Mouse (Mus musculus): ENCODE results near the gene Pard3b. TPM values are rescaled to one million over a fixed set of nuclear protein-coding genes. Genes with fewer than 3 reads are reported as not detected.

The Pard3b gene
- polyA plus RNA-seq, 1 experiment from 2014 or later = 13.8 TPM

GRCm38 (mm10) chr1:62394555-62394954, 755.9 kb downstream of the Pard3b start:
- Histone ChIP-seq H3K27me3 (ENCODE audit: control insufficient read depth, insufficient read depth, low read length) (no peaks in the 10 kb centered on the region), H3K9ac (ENCODE audit: low read length) (no peak overlapping the region), H3K9me3 (ENCODE audit: control insufficient read depth, low read length) (no peaks in the 10 kb centered on the region), H3K27ac (replicated peaks) (no peak overlapping the region), H3K36me3 (ENCODE audit: control insufficient read depth, insufficient read depth, low read length) (no peaks in the 10 kb centered on the region), H3K4me1 (replicated peaks; ENCODE audit: control insufficient read depth, insufficient read depth) (no peaks in the 10 kb centered on the region), H3K4me2 (replicated peaks; ENCODE audit: low read depth) (no peak overlapping the region), H3K4me3 (ENCODE audit: low read depth, low read length) (no peak overlapping the region)
- DNase-seq (ENCODE audit: low spot score) (no peak), ATAC-seq (ENCODE audit: low FRiP score, low TSS enrichment) (no peak)
- TF ChIP-seq CTCF (IDR thresholded peaks at IDR 0.05; ENCODE audit: low read depth) (no peak), EP300 (optimal IDR thresholded peaks at IDR 0.05) (no peak)
- 95% methylated on average over 3 of the region's 3 CpGs for WGBS

DNA sequence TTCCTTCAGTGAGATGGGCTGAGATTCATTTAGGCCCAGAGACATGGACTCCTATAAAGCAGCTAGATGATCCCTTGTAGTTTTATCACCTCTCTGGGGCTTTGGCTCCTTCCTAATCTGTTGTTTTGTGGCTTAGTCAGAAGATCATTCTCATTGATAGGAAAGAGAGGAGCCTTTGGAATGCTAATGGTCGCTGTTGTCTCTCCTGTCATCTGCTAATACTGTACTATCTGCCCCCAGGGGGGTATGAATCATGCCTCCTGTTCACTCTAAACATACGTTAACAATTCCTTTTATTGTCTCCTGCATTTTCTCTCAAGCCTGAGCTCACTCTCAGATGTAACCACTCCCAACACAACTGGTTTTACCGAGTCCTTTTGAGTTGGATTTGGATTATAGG, 759.6 kb downstream of the Pard3b start:
- Histone ChIP-seq H3K9me3 (ENCODE audit: control insufficient read depth, low read length) (no peaks in the 10 kb centered on the region), H3K4me2 (replicated peaks; ENCODE audit: low read depth) (no peak overlapping the region), H3K27ac (replicated peaks) (no peak overlapping the region), H3K36me3 (ENCODE audit: control insufficient read depth, insufficient read depth, low read length) (no peaks in the 10 kb centered on the region), H3K9ac (ENCODE audit: low read length) (no peak overlapping the region), H3K4me3 (ENCODE audit: low read depth, low read length) (no peak overlapping the region), H3K27me3 (ENCODE audit: control insufficient read depth, insufficient read depth, low read length) (no peaks in the 10 kb centered on the region), H3K4me1 (replicated peaks; ENCODE audit: control insufficient read depth, insufficient read depth) (no peaks in the 10 kb centered on the region)
- DNase-seq (ENCODE audit: low spot score) (no peak), ATAC-seq (ENCODE audit: low FRiP score, low TSS enrichment) (no peak)
- no peak for TF ChIP-seq CTCF (IDR thresholded peaks at IDR 0.05; ENCODE audit: low read depth)
- TF ChIP-seq EP300 (optimal IDR thresholded peaks at IDR 0.05) = no peak
- 32% methylated on average over 3 of the region's 3 CpGs for WGBS

- no peak overlapping the region for H3K4me3 ChIP-seq (ENCODE audit: low read depth, low read length)
- DNase-seq (ENCODE audit: low spot score) = no peak
- no peak overlapping the region for H3K9ac ChIP-seq (ENCODE audit: low read length)
- no peak for ATAC-seq (ENCODE audit: low FRiP score, low TSS enrichment)
- no peaks in the 10 kb centered on the region for H3K27me3 ChIP-seq (ENCODE audit: control insufficient read depth, insufficient read depth, low read length)
- no peaks in the 10 kb centered on the region for H3K9me3 ChIP-seq (ENCODE audit: control insufficient read depth, low read length)
- H3K4me2 ChIP-seq (replicated peaks; ENCODE audit: low read depth) = no peak overlapping the region
- no peaks in the 10 kb centered on the region for H3K36me3 ChIP-seq (ENCODE audit: control insufficient read depth, insufficient read depth, low read length)
- H3K4me1 ChIP-seq (replicated peaks; ENCODE audit: control insufficient read depth, insufficient read depth) = no peaks in the 10 kb centered on the region
- no peak overlapping the region for H3K27ac ChIP-seq (replicated peaks)
- 72% methylated on average over 4 of the region's 4 CpGs for WGBS
- no peak for TF ChIP-seq EP300 (optimal IDR thresholded peaks at IDR 0.05)
- no peak for TF ChIP-seq CTCF (IDR thresholded peaks at IDR 0.05; ENCODE audit: low read depth)
These were observed 760.1 kb downstream of the Pard3b start for GRCm38 (mm10) chr1:62398738-62399137.

DNA sequence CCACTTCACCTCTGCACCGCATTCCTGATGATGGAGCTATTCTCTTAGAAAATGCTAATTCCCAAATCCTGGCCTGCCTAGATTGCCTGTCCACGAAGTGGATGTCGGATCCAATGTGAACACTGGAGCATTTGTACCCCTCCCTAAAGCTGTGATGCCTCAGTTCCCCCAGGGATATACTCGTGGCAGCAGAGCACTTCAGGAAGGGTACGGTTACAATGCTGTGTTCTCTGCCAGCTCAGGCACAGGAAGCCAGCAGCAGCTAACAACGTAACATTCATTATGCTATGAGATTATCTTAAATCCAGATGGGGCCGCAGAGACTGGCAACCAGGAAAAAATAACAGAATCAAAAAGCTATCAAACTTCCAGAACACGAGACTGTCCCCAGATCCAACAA, 766.4 kb downstream of the Pard3b start:
- Histone ChIP-seq H3K9me3 (ENCODE audit: control insufficient read depth, low read length) (no peaks in the 10 kb centered on the region), H3K4me2 (replicated peaks; ENCODE audit: low read depth) (no peak overlapping the region), H3K27ac (replicated peaks) (no peak overlapping the region), H3K4me1 (replicated peaks; ENCODE audit: control insufficient read depth, insufficient read depth) (no peaks in the 10 kb centered on the region), H3K36me3 (ENCODE audit: control insufficient read depth, insufficient read depth, low read length) (no peaks in the 10 kb centered on the region), H3K27me3 (ENCODE audit: control insufficient read depth, insufficient read depth, low read length) (no peaks in the 10 kb centered on the region), H3K4me3 (ENCODE audit: low read depth, low read length) (no peak overlapping the region), H3K9ac (ENCODE audit: low read length) (no peak overlapping the region)
- DNase-seq (ENCODE audit: low spot score) = no peak
- 54% methylated on average over 8 of the region's 8 CpGs for WGBS
- TF ChIP-seq EP300 (optimal IDR thresholded peaks at IDR 0.05) (no peak), CTCF (IDR thresholded peaks at IDR 0.05; ENCODE audit: low read depth) (no peak)
- ATAC-seq (ENCODE audit: low FRiP score, low TSS enrichment) = no peak

DNA sequence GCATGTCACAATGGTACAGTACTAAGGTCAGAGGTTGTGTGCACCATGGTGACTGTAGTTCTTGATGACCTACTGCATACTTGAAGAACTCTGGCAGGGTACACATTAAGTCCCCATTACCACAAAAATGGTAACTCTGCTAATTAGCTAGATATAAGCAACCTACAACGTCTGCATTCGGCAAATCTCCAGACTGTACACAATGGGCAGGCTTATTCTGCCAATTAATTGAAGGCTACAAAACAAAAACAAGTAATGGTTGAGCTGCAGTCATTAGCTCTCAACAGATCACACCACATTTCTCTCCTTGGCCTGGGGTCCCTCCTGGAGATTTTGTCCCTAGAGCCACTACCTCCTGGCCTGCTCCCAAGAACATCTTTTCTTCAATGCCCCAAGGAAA, 772.7 kb downstream of the Pard3b start:
- no peak overlapping the region for H3K9ac ChIP-seq (ENCODE audit: low read length)
- no peak overlapping the region for H3K4me2 ChIP-seq (replicated peaks; ENCODE audit: low read depth)
- TF ChIP-seq EP300 (optimal IDR thresholded peaks at IDR 0.05) (no peak), CTCF (IDR thresholded peaks at IDR 0.05; ENCODE audit: low read depth) (no peak)
- H3K4me3 ChIP-seq (ENCODE audit: low read depth, low read length) = no peak overlapping the region
- 68% methylated on average over 2 of the region's 2 CpGs for WGBS
- H3K27me3 ChIP-seq (ENCODE audit: control insufficient read depth, insufficient read depth, low read length) = no peaks in the 10 kb centered on the region
- H3K36me3 ChIP-seq (ENCODE audit: control insufficient read depth, insufficient read depth, low read length) = no peaks in the 10 kb centered on the region
- H3K27ac ChIP-seq (replicated peaks) = no peak overlapping the region
- DNase-seq (ENCODE audit: low spot score) (no peak), ATAC-seq (ENCODE audit: low FRiP score, low TSS enrichment) (no peak)
- no peaks in the 10 kb centered on the region for H3K9me3 ChIP-seq (ENCODE audit: control insufficient read depth, low read length)
- no peaks in the 10 kb centered on the region for H3K4me1 ChIP-seq (replicated peaks; ENCODE audit: control insufficient read depth, insufficient read depth)

- H3K4me2 ChIP-seq (replicated peaks; ENCODE audit: low read depth) = no peak overlapping the region
- WGBS = 64% methylated on average over 4 of the region's 4 CpGs
- ATAC-seq (ENCODE audit: low FRiP score, low TSS enrichment) = no peak
These were observed 773.4 kb downstream of the Pard3b start for GRCm38 (mm10) chr1:62412019-62412418.

More at GRCm38 (mm10) chr1:62412019-62412418, 773.4 kb downstream of the Pard3b start:
- Histone ChIP-seq H3K27me3 (ENCODE audit: control insufficient read depth, insufficient read depth, low read length) (no peaks in the 10 kb centered on the region), H3K9ac (ENCODE audit: low read length) (no peak overlapping the region), H3K4me3 (ENCODE audit: low read depth, low read length) (no peak overlapping the region), H3K4me1 (replicated peaks; ENCODE audit: control insufficient read depth, insufficient read depth) (no peaks in the 10 kb centered on the region), H3K9me3 (ENCODE audit: control insufficient read depth, low read length) (no peaks in the 10 kb centered on the region), H3K27ac (replicated peaks) (no peak overlapping the region), H3K36me3 (ENCODE audit: control insufficient read depth, insufficient read depth, low read length) (no peaks in the 10 kb centered on the region)
- DNase-seq (ENCODE audit: low spot score) = no peak
- TF ChIP-seq EP300 (optimal IDR thresholded peaks at IDR 0.05) = no peak
- no peak for TF ChIP-seq CTCF (IDR thresholded peaks at IDR 0.05; ENCODE audit: low read depth)
